Mouse (Mus musculus) right cerebral cortex, postnatal 25 days (tissue): ENCODE results near the gene Gm36210.
A peak's percentile ranks its signal among the peaks of the same experiment; 100 is the strongest.

ENCODE experiments used
- DNase-seq: peaks from one replicate; pipeline ENCODE4 v3.0.0; 2022

The Gm36210 gene

GRCm38 (mm10) chr7:4906466-4906950 is at the start of gene Gm36210:
Gene Gm36210, minus strand, starts transcription at chr7:4906516.
- no peak for DNase-seq

- no peak for DNase-seq
Measured at GRCm38 (mm10) chr7:4953815-4954445, 47.6 kb upstream of the Gm36210 start.

GRCm38 (mm10) chr7:4950561-4951342 is 44.4 kb upstream of the Gm36210 start:
- DNase-seq: no peak

- no peak for DNase-seq
Measured at GRCm38 (mm10) chr7:4948386-4948785, 42.1 kb upstream of the Gm36210 start.

GRCm38 (mm10) chr7:4947855-4948254 is 41.5 kb upstream of the Gm36210 start:
- DNase-seq: no peak

- peak; percentile 89 for DNase-seq
Measured at GRCm38 (mm10) chr7:4943223-4943815, 37.0 kb upstream of the Gm36210 start.

GRCm38 (mm10) chr7:4942673-4943072 is 36.4 kb upstream of the Gm36210 start:
- DNase-seq: no peak

- peak; percentile 68 for DNase-seq
Measured at GRCm38 (mm10) chr7:4940068-4940479, 33.8 kb upstream of the Gm36210 start.

- DNase-seq: no peak
Measured at GRCm38 (mm10) chr7:4938456-4938855, 32.1 kb upstream of the Gm36210 start.

- DNase-seq: no peak
Measured at GRCm38 (mm10) chr7:4937392-4937791, 31.1 kb upstream of the Gm36210 start.

- no peak for DNase-seq
Measured at GRCm38 (mm10) chr7:4936832-4937231, 30.5 kb upstream of the Gm36210 start.

- DNase-seq: no peak
Measured at GRCm38 (mm10) chr7:4934160-4934914, 28.0 kb upstream of the Gm36210 start.

GRCm38 (mm10) chr7:4933103-4933502 is 26.8 kb upstream of the Gm36210 start:
- DNase-seq: no peak

- DNase-seq: no peak
Measured at GRCm38 (mm10) chr7:4928323-4928722, 22.0 kb upstream of the Gm36210 start.

- DNase-seq: no peak
Measured at GRCm38 (mm10) chr7:4927711-4928110, 21.4 kb upstream of the Gm36210 start.

GRCm38 (mm10) chr7:4926849-4927248 is 20.5 kb upstream of the Gm36210 start:
- no peak for DNase-seq

- no peak for DNase-seq
Measured at GRCm38 (mm10) chr7:4925441-4926381, 19.4 kb upstream of the Gm36210 start, which contains the start of gene Ssc5d. Gene Ssc5d, plus strand, starts transcription at chr7:4925785.

GRCm38 (mm10) chr7:4924891-4925301 is 18.6 kb upstream of the Gm36210 start:
- DNase-seq: no peak

GRCm38 (mm10) chr7:4924483-4924882 is 18.2 kb upstream of the Gm36210 start:
- DNase-seq: no peak

GRCm38 (mm10) chr7:4923586-4924364 is 17.5 kb upstream of the Gm36210 start:
- peak; percentile 70 for DNase-seq
